ENCODE assay signal across 26 mouse cellular contexts in the genomic region with DNA sequence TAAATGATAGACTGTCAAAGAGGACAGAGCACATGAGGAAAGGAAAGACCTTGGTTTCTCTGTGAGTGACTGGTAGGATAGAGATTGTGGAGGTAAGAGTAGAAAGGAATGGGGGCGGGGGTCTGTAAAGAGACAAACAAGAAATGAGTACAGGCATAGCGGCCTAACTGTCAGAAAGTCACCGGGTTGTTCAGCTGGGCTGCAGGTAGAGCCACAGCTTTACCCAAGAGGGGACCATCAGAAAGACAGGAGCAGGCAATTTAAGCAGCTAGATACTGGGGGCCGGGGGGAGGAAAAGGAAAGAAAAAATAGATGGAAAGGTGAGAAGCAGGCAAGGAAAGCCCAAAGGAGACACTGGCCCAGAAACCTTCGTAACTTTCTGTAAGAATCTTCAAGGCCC. TPM values are rescaled to one million over a fixed set of nuclear protein-coding genes. Genes with fewer than 3 reads are reported as not detected.
DNase-seq lines count a peak whose midpoint lies in the region; ATAC-seq and TF ChIP-seq lines count a peak whose summit lies in the region.
"Had no signal": no experiment of that assay in that cellular context is flagged by ENCODE, and none has a peak within 500 bp of the region (broad histone marks: within the 10 kb centered on the region; RNA-seq: fewer than 3 reads in every experiment).

No protein-coding gene starts in this region.

- H3K4me2 ChIP-seq in embryonic facial prominence, embryonic 14.5 days (ENCODE audit: low read depth, low read length), result no peak overlapping the region
- H3K4me2 ChIP-seq in limb, embryonic 13.5 days (replicated peaks), result no peak overlapping the region
- H3K4me2 ChIP-seq in limb, embryonic 14.5 days (replicated peaks; ENCODE audit: low read depth, low read length, severe bottlenecking), result no peak overlapping the region
- peak overlapping the region; percentile 61 for H3K4me2 ChIP-seq in myocyte (ENCODE audit: low read depth)
- H3K4me2 ChIP-seq: embryonic facial prominence, embryonic 12.5 days; forebrain, embryonic 13.5 days; forebrain, embryonic 15.5 days had no signal

- TF ChIP-seq POLR2A in limb, embryonic 14.5 days (IDR thresholded peaks at IDR 0.05; ENCODE audit: borderline replicate concordance, extremely low read depth, insufficient read depth, insufficient read length), result no peak
- peak; percentile 58 for TF ChIP-seq POLR2A in myocyte (IDR thresholded peaks at IDR 0.05; ENCODE audit: insufficient read length, low read depth)

- no peaks in the 10 kb centered on the region for H3K36me3 ChIP-seq in embryonic facial prominence, embryonic 14.5 days (ENCODE audit: control insufficient read depth, insufficient read depth, low read length)
- H3K36me3 ChIP-seq in embryonic facial prominence, embryonic 10.5 days (replicated peaks), result no peaks in the 10 kb centered on the region
- no peaks in the 10 kb centered on the region for H3K36me3 ChIP-seq in limb, embryonic 13.5 days
- no peaks in the 10 kb centered on the region for H3K36me3 ChIP-seq in limb, embryonic 10.5 days
- H3K36me3 ChIP-seq in limb, embryonic 14.5 days (ENCODE audit: control insufficient read depth, insufficient read depth, low read length), result no peaks in the 10 kb centered on the region
- H3K36me3 ChIP-seq in myocyte (ENCODE audit: control insufficient read depth, insufficient read depth), result peaks cover 7% of the 10 kb centered on the region
- H3K36me3 ChIP-seq: embryonic facial prominence, embryonic 12.5 days; forebrain, embryonic 15.5 days had no signal

- H3K4me1 ChIP-seq in embryonic facial prominence, embryonic 14.5 days (ENCODE audit: control insufficient read depth, insufficient read depth, low read length), result no peaks in the 10 kb centered on the region; the same call in 1 of the 2 replicates
- 0 out of 2 replicates have a peak, but pooled peaks cover 5% of the 10 kb centered on the region for H3K4me1 ChIP-seq in embryonic facial prominence, embryonic 10.5 days
- no peaks in the 10 kb centered on the region for H3K4me1 ChIP-seq in limb, embryonic 13.5 days
- H3K4me1 ChIP-seq in limb, embryonic 10.5 days, result no peaks in the 10 kb centered on the region
- no peaks in the 10 kb centered on the region for H3K4me1 ChIP-seq in limb, embryonic 14.5 days (ENCODE audit: control insufficient read depth, insufficient read depth, low read length)
- H3K4me1 ChIP-seq: embryonic facial prominence, embryonic 12.5 days; forebrain, embryonic 13.5 days had no signal

- 75% methylated on average over 5 of the region's 5 CpGs for WGBS in embryonic facial prominence, embryonic 14.5 days
- 78% methylated on average over 5 of the region's 5 CpGs for WGBS in embryonic facial prominence, embryonic 10.5 days
- WGBS in limb, embryonic 13.5 days, result 80% methylated on average over 5 of the region's 5 CpGs
- 83% methylated on average over 5 of the region's 5 CpGs for WGBS in limb, embryonic 10.5 days
- 87% methylated on average over 5 of the region's 5 CpGs for WGBS in limb, embryonic 14.5 days

- peak overlapping the region; percentile 14; the same call in 1 of the 2 replicates for H3K4me3 ChIP-seq in embryonic facial prominence, embryonic 14.5 days (ENCODE audit: low read depth, low read length)
- no peak overlapping the region for H3K4me3 ChIP-seq in embryonic facial prominence, embryonic 10.5 days
- peak overlapping the region; percentile 24 for H3K4me3 ChIP-seq in limb, embryonic 13.5 days
- H3K4me3 ChIP-seq in limb, embryonic 10.5 days, result no peak overlapping the region
- H3K4me3 ChIP-seq in limb, embryonic 14.5 days (replicated peaks; ENCODE audit: low read length), result peak overlapping the region; percentile 11; the same call in 1 of the 2 replicates
- H3K4me3 ChIP-seq in myocyte, result peak overlapping the region; percentile 97
- H3K4me3 ChIP-seq: embryonic facial prominence, embryonic 12.5 days; forebrain, embryonic 13.5 days; forebrain, embryonic 15.5 days had no signal

- H3K27me3 ChIP-seq in embryonic facial prominence, embryonic 14.5 days (replicated peaks; ENCODE audit: control insufficient read depth, insufficient read depth, low read length), result no peaks in the 10 kb centered on the region
- H3K27me3 ChIP-seq in embryonic facial prominence, embryonic 10.5 days (replicated peaks; ENCODE audit: low read depth, poor library complexity, severe bottlenecking), result no peaks in the 10 kb centered on the region
- H3K27me3 ChIP-seq in limb, embryonic 13.5 days, result no peaks in the 10 kb centered on the region
- H3K27me3 ChIP-seq in limb, embryonic 10.5 days (ENCODE audit: low read depth, poor library complexity, severe bottlenecking), result no peaks in the 10 kb centered on the region
- H3K27me3 ChIP-seq in limb, embryonic 14.5 days (ENCODE audit: control insufficient read depth, insufficient read depth, low read length), result no peaks in the 10 kb centered on the region
- H3K27me3 ChIP-seq in myocyte (ENCODE audit: control insufficient read depth, insufficient read depth, insufficient read length), result no peaks in the 10 kb centered on the region
- H3K27me3 ChIP-seq: embryonic facial prominence, embryonic 12.5 days; forebrain, embryonic 13.5 days; forebrain, embryonic 15.5 days had no signal

- intact Hi-C loops in heart, postnatal 25 days (cut with DNase I), result no loop called here

- peak overlapping the region; percentile 44; the same call in 1 of the 2 replicates for H3K27ac ChIP-seq in embryonic facial prominence, embryonic 14.5 days (replicated peaks; ENCODE audit: low read depth, low read length)
- H3K27ac ChIP-seq in embryonic facial prominence, embryonic 10.5 days (replicated peaks), result no peak overlapping the region
- H3K27ac ChIP-seq in limb, embryonic 13.5 days, result no peak overlapping the region; the same call in 1 of the 2 replicates
- H3K27ac ChIP-seq in limb, embryonic 10.5 days, result no peak overlapping the region
- no peak overlapping the region for H3K27ac ChIP-seq in limb, embryonic 14.5 days (replicated peaks; ENCODE audit: low read depth, low read length)
- H3K27ac ChIP-seq: embryonic facial prominence, embryonic 12.5 days; forebrain, embryonic 13.5 days; forebrain, embryonic 15.5 days had no signal

- H3K79me2 ChIP-seq in myocyte (ENCODE audit: control insufficient read depth, insufficient read depth), result peaks cover 23% of the 10 kb centered on the region

- H3ac ChIP-seq in myocyte (ENCODE audit: control insufficient read depth, insufficient read length), result peak overlapping the region; percentile 73

- ATAC-seq in embryonic facial prominence, embryonic 14.5 days (ENCODE audit: low read depth), result no peak
- no peak for ATAC-seq in limb, embryonic 13.5 days (ENCODE audit: low FRiP score, low read depth)
- ATAC-seq in limb, embryonic 14.5 days (ENCODE audit: low FRiP score, low read depth), result no peak
- ATAC-seq: forebrain, embryonic 13.5 days; forebrain, embryonic 15.5 days; forebrain, postnatal 0 days had no signal

- no peaks in the 10 kb centered on the region for H3K9me3 ChIP-seq in embryonic facial prominence, embryonic 14.5 days (ENCODE audit: control insufficient read depth, low read length)
- no peaks in the 10 kb centered on the region for H3K9me3 ChIP-seq in embryonic facial prominence, embryonic 10.5 days
- H3K9me3 ChIP-seq in limb, embryonic 13.5 days, result no peaks in the 10 kb centered on the region
- H3K9me3 ChIP-seq in limb, embryonic 10.5 days (replicated peaks), result no peaks in the 10 kb centered on the region
- H3K9me3 ChIP-seq in limb, embryonic 14.5 days (ENCODE audit: control insufficient read depth, low read length), result no peaks in the 10 kb centered on the region
- H3K9me3 ChIP-seq: embryonic facial prominence, embryonic 12.5 days; forebrain, embryonic 13.5 days; forebrain, embryonic 15.5 days had no signal

- H3K9ac ChIP-seq in embryonic facial prominence, embryonic 14.5 days (ENCODE audit: low read depth, low read length), result peak overlapping the region; percentile 41; the same call in 1 of the 2 replicates
- no peak overlapping the region for H3K9ac ChIP-seq in limb, embryonic 13.5 days
- peak overlapping the region; percentile 36; the same call in 1 of the 2 replicates for H3K9ac ChIP-seq in limb, embryonic 14.5 days (ENCODE audit: low read depth, low read length, severe bottlenecking)
- H3K9ac ChIP-seq: embryonic facial prominence, embryonic 12.5 days; forebrain, embryonic 13.5 days; forebrain, embryonic 15.5 days; forebrain, postnatal 0 days had no signal

- DNase-seq in embryonic facial prominence, embryonic 14.5 days (ENCODE audit: low spot score), result no peak
- DNase-seq in embryonic facial prominence, embryonic 10.5 days (ENCODE audit: low spot score), result no peak
- no peak for DNase-seq in limb, embryonic 10.5 days (ENCODE audit: low spot score)
- no peak for DNase-seq in limb, embryonic 14.5 days (ENCODE audit: low spot score)
- no peak for DNase-seq in heart, postnatal 25 days (ENCODE audit: low spot score)
- DNase-seq in kidney, postnatal 36 days, result no peak
- DNase-seq: adrenal gland, adult 2 months; adrenal gland, postnatal 10 days; adrenal gland, postnatal 25 days; B cell, adult 2 months; cerebellum, adult 11 months; cerebellum, adult 18-20 months; cerebellum, adult 8-10 months; cerebellum, adult 9-11 months; cerebellum, postnatal 14 days; cerebellum, postnatal 36 days; embryo, embryonic 11 days; forebrain, postnatal 0 days had no signal

TF ChIP-seq in myocyte, 11 proteins besides CTCF, POLR2A, EP300 and RAD21:
- TF ChIP-seq POLR2AphosphoS2 (IDR thresholded peaks at IDR 0.05; ENCODE audit: insufficient read length, low read depth), result peak; percentile 78
- no peak for TF ChIP-seq TCF3 (IDR thresholded peaks at IDR 0.05; ENCODE audit: insufficient read length, low read depth)
- TF ChIP-seq MYOD1 (IDR thresholded peaks at IDR 0.05; ENCODE audit: control insufficient read depth in 1 of 3, insufficient read length in 2 of 3, low read depth in 2 of 3), result no peak
- no peak for TF ChIP-seq SRF (IDR thresholded peaks at IDR 0.05; ENCODE audit: control insufficient read depth, insufficient read length, low read depth)

RNA-seq across cellular contexts. Expression of a gene that starts 52.6 kb away (rescaled TPM):
- 0.20 and 0.38 TPM in 2 replicates for polyA plus RNA-seq in embryonic facial prominence, embryonic 14.5 days (2014; fragmentation: Nextera tagmentation; extraction: Ambion mirVana)
- 0.01 TPM in 2 replicates for polyA plus RNA-seq in embryonic facial prominence, embryonic 10.5 days (2016; fragmentation: Nextera tagmentation; extraction: Ambion mirVana)
- polyA plus RNA-seq in limb, embryonic 13.5 days (2015; fragmentation: Nextera tagmentation; extraction: Ambion mirVana), result 0.05 and 0.10 TPM in 2 replicates
- polyA plus RNA-seq in limb, embryonic 10.5 days (2016; fragmentation: Nextera tagmentation; extraction: Ambion mirVana), result 0.04 TPM in 1 of 2 replicates, not detected in the other
- polyA plus RNA-seq in limb, embryonic 14.5 days (2012; rRNA removed), result 0.24 and 0.25 TPM in 2 replicates
- 0.12 and 0.32 TPM in 2 replicates for polyA plus RNA-seq in limb, embryonic 14.5 days (2014; fragmentation: Nextera tagmentation; extraction: Ambion mirVana)
- 1.1 TPM for polyA plus RNA-seq in myocyte (2012; fragmentation: generic; extraction: Trizol)
- total RNA-seq in heart, postnatal 25 days (2021), result not detected
- total RNA-seq: common myeloid progenitor, adult 5-6 weeks; MEL had no signal
- polyA plus RNA-seq: adrenal gland, adult 2 months; embryonic facial prominence, embryonic 12.5 days; forebrain, embryonic 11.5 days; forebrain, embryonic 13.5 days had no signal

Comparison
In these comparisons a context has a peak if more than half of its experiments do, and no peak if none do; other contexts are left out.
1. H3K4me3 ChIP-seq: peak in embryonic facial prominence, embryonic 14.5 days (single experiment), limb, embryonic 13.5 days (single experiment), limb, embryonic 14.5 days (single experiment) and myocyte (single experiment); none in embryonic facial prominence, embryonic 10.5 days (single experiment) and limb, embryonic 10.5 days (single experiment).